Mouse (Mus musculus): ENCODE measurements around the gene Med13l.
A peak's percentile ranks its signal among the peaks of the same experiment; 100 is the strongest.

Gene Med13l

GRCm38 (mm10) chr5:118556387-118556937, 4.0 kb upstream of the Med13l start:
- peak; percentile 19 for DNase-seq (ENCODE audit: low read depth)

- no peak for DNase-seq (ENCODE audit: low read depth)
These were observed 1.6 kb upstream of the Med13l start for GRCm38 (mm10) chr5:118558841-118559240.

- peak; percentile 89 for DNase-seq (ENCODE audit: low read depth)
These were observed 695 bp upstream of the Med13l start for GRCm38 (mm10) chr5:118559584-118560384.

GRCm38 (mm10) chr5:118561086-118561987, 858 bp downstream of the Med13l start:
- peak; percentile 69 for DNase-seq (ENCODE audit: low read depth)

- no peak for DNase-seq (ENCODE audit: low read depth)
These were observed 1.7 kb downstream of the Med13l start for GRCm38 (mm10) chr5:118562206-118562605.

GRCm38 (mm10) chr5:118563590-118563989, 3.1 kb downstream of the Med13l start:
- peak; percentile 57 for DNase-seq (ENCODE audit: low read depth)

- no peak for DNase-seq (ENCODE audit: low read depth)
These were observed 6.9 kb downstream of the Med13l start for GRCm38 (mm10) chr5:118567395-118567794.

GRCm38 (mm10) chr5:118569017-118569416, 8.5 kb downstream of the Med13l start:
- no peak for DNase-seq (ENCODE audit: low read depth)

- DNase-seq (ENCODE audit: low read depth) = no peak
These were observed 9.4 kb downstream of the Med13l start for GRCm38 (mm10) chr5:118569606-118570580.

GRCm38 (mm10) chr5:118571504-118571903, 11.0 kb downstream of the Med13l start:
- DNase-seq (ENCODE audit: low read depth) = no peak

GRCm38 (mm10) chr5:118574236-118574635, 13.8 kb downstream of the Med13l start:
- no peak for DNase-seq (ENCODE audit: low read depth)

GRCm38 (mm10) chr5:118574997-118575396, 14.5 kb downstream of the Med13l start:
- no peak for DNase-seq (ENCODE audit: low read depth)

GRCm38 (mm10) chr5:118575909-118576308, 15.4 kb downstream of the Med13l start:
- DNase-seq (ENCODE audit: low read depth) = no peak

- no peak for DNase-seq (ENCODE audit: low read depth)
These were observed 16.3 kb downstream of the Med13l start for GRCm38 (mm10) chr5:118576731-118577130.

- no peak for DNase-seq (ENCODE audit: low read depth)
These were observed 24.9 kb downstream of the Med13l start for GRCm38 (mm10) chr5:118585355-118585754.

- DNase-seq (ENCODE audit: low read depth) = no peak
These were observed 26.1 kb downstream of the Med13l start for GRCm38 (mm10) chr5:118586560-118586959.

- peak; percentile 60 for DNase-seq (ENCODE audit: low read depth)
These were observed 28.0 kb downstream of the Med13l start for GRCm38 (mm10) chr5:118588381-118588925.

- peak; percentile 56 for DNase-seq (ENCODE audit: low read depth)
These were observed 28.9 kb downstream of the Med13l start for GRCm38 (mm10) chr5:118589186-118589892.

GRCm38 (mm10) chr5:118590868-118591267, 30.4 kb downstream of the Med13l start:
- DNase-seq (ENCODE audit: low read depth) = peak; percentile 58

GRCm38 (mm10) chr5:118591826-118592499, 31.5 kb downstream of the Med13l start:
- peak; percentile 62 for DNase-seq (ENCODE audit: low read depth)
